8 mouse cellular contexts compared by ENCODE assay signal in genomic region chr8:4678908-4679545, GRCm38 (mm10).
DNase-seq lines count a peak whose midpoint lies in the region; ATAC-seq and TF ChIP-seq lines count a peak whose summit lies in the region.

No protein-coding gene starts in this region.

- no peak for TF ChIP-seq EP300 in MEL (IDR thresholded peaks at IDR 0.05; ENCODE audit: low read depth in 1 of 2, low read length in 2 of 2)
- TF ChIP-seq EP300 in lung, postnatal 0 days (IDR thresholded peaks at IDR 0.05), result no peak

- peaks cover 9% of the 10 kb centered on the region for H3K9me3 ChIP-seq in kidney, embryonic 14.5 days (ENCODE audit: control insufficient read depth, low read length)
- H3K9me3 ChIP-seq in MEL (replicated peaks; ENCODE audit: insufficient read depth, low read length), result no peaks in the 10 kb centered on the region
- H3K9me3 ChIP-seq in embryonic facial prominence, embryonic 15.5 days (replicated peaks), result 0 out of 2 replicates have a peak, but pooled peaks cover 3% of the 10 kb centered on the region
- H3K9me3 ChIP-seq in intestine, embryonic 15.5 days, result no peaks in the 10 kb centered on the region
- peaks cover 5% of the 10 kb centered on the region; the same call in 1 of the 2 replicates for H3K9me3 ChIP-seq in lung, postnatal 0 days (ENCODE audit: low read length)
- H3K9me3 ChIP-seq in stomach, embryonic 15.5 days, result no peaks in the 10 kb centered on the region

- DNase-seq in kidney, postnatal 36 days, result no peak
- DNase-seq in MEL (ENCODE audit: low read depth, low spot score), result no peak
- DNase-seq in lung, postnatal 0 days (ENCODE audit: low spot score), result peak; percentile 62
- DNase-seq in gastrocnemius, postnatal 25 days, result no peak

- 77% methylated on average over 8 of the region's 8 CpGs for WGBS in kidney, embryonic 14.5 days
- WGBS in embryonic facial prominence, embryonic 15.5 days, result 78% methylated on average over 8 of the region's 8 CpGs
- 86% methylated on average over 8 of the region's 8 CpGs for WGBS in intestine, embryonic 15.5 days
- WGBS in lung, postnatal 0 days, result 81% methylated on average over 8 of the region's 8 CpGs
- WGBS in stomach, embryonic 15.5 days, result 78% methylated on average over 8 of the region's 8 CpGs

- no peaks in the 10 kb centered on the region for H3K27me3 ChIP-seq in kidney, embryonic 14.5 days (ENCODE audit: control insufficient read depth, insufficient read depth, low read length)
- no peaks in the 10 kb centered on the region for H3K27me3 ChIP-seq in MEL (ENCODE audit: control insufficient read depth in 1 of 2, insufficient read depth in 2 of 2, low read length in 2 of 2)
- no peaks in the 10 kb centered on the region for H3K27me3 ChIP-seq in embryonic facial prominence, embryonic 15.5 days
- no peaks in the 10 kb centered on the region for H3K27me3 ChIP-seq in intestine, embryonic 15.5 days (replicated peaks)
- H3K27me3 ChIP-seq in lung, postnatal 0 days (replicated peaks; ENCODE audit: insufficient read depth, low read length), result no peaks in the 10 kb centered on the region
- H3K27me3 ChIP-seq in stomach, embryonic 15.5 days (replicated peaks), result no peaks in the 10 kb centered on the region

- 0 out of 2 replicates have a peak, but pooled peaks cover 3% of the 10 kb centered on the region for H3K4me1 ChIP-seq in kidney, embryonic 14.5 days (ENCODE audit: control insufficient read depth, insufficient read depth, low read length)
- H3K4me1 ChIP-seq in MEL (ENCODE audit: control insufficient read depth in 1 of 2, insufficient read depth in 2 of 2, low read length in 2 of 2), result peaks cover 0 to 6% of the 10 kb centered on the region in 2 experiments; a peak in 1 of 4 replicates
- peaks cover 6% of the 10 kb centered on the region; the same call in 1 of the 2 replicates for H3K4me1 ChIP-seq in embryonic facial prominence, embryonic 15.5 days
- no peaks in the 10 kb centered on the region for H3K4me1 ChIP-seq in intestine, embryonic 15.5 days (replicated peaks)
- H3K4me1 ChIP-seq in lung, postnatal 0 days (ENCODE audit: insufficient read depth, low read depth, low read length), result no peaks in the 10 kb centered on the region
- peaks cover 4% of the 10 kb centered on the region; the same call in 1 of the 2 replicates for H3K4me1 ChIP-seq in stomach, embryonic 15.5 days

- TF ChIP-seq CTCF in MEL (IDR thresholded peaks at IDR 0.05 in 2 of 3, conservative IDR thresholded peaks at IDR 0.05 in 1 of 3; ENCODE audit: control insufficient read depth in 1 of 3, insufficient read depth in 1 of 3, low read depth in 2 of 3, low read length in 3 of 3, poor library complexity in 1 of 3, severe bottlenecking in 1 of 3), result no peak
- TF ChIP-seq CTCF in lung, postnatal 0 days (IDR thresholded peaks at IDR 0.05), result no peak

- peak overlapping the region; percentile 38 for H3K4me2 ChIP-seq in kidney, embryonic 14.5 days (replicated peaks; ENCODE audit: low read depth, low read length)
- 0 out of 2 replicates have a peak overlapping the region, but pooled peaks have one; percentile 55 for H3K4me2 ChIP-seq in embryonic facial prominence, embryonic 15.5 days (replicated peaks)
- peak overlapping the region; percentile 55 for H3K4me2 ChIP-seq in intestine, embryonic 15.5 days (replicated peaks)
- peak overlapping the region; percentile 54; the same call in 1 of the 2 replicates for H3K4me2 ChIP-seq in lung, postnatal 0 days (replicated peaks; ENCODE audit: low read depth, low read length)
- H3K4me2 ChIP-seq in stomach, embryonic 15.5 days, result peak overlapping the region; percentile 66; the same call in 1 of the 2 replicates

- no peak; the same call in 1 of the 2 replicates for ATAC-seq in kidney, embryonic 14.5 days (ENCODE audit: low FRiP score, low TSS enrichment)
- ATAC-seq in embryonic facial prominence, embryonic 15.5 days (ENCODE audit: insufficient number of reproducible peaks, low FRiP score, low TSS enrichment, low read depth), result no peak
- no peak for ATAC-seq in intestine, embryonic 15.5 days
- no peak for ATAC-seq in lung, postnatal 0 days
- ATAC-seq in stomach, embryonic 15.5 days (ENCODE audit: insufficient read depth, low FRiP score, low read depth), result no peak

- H3K27ac ChIP-seq in kidney, embryonic 14.5 days (ENCODE audit: low read depth, low read length), result no peak overlapping the region
- no peak overlapping the region; the same call in 1 of the 2 replicates for H3K27ac ChIP-seq in MEL (ENCODE audit: control insufficient read depth, low read depth, low read length)
- H3K27ac ChIP-seq in embryonic facial prominence, embryonic 15.5 days (replicated peaks), result no peak overlapping the region
- peak overlapping the region; percentile 99; the same call in 1 of the 2 replicates for H3K27ac ChIP-seq in intestine, embryonic 15.5 days
- H3K27ac ChIP-seq in lung, postnatal 0 days (ENCODE audit: low read length), result peak overlapping the region; percentile 98; the same call in 1 of the 2 replicates
- H3K27ac ChIP-seq in stomach, embryonic 15.5 days, result peak overlapping the region; percentile 99

- H3K79me2 ChIP-seq in MEL (ENCODE audit: control insufficient read depth, insufficient read depth, low read length, poor library complexity), result no peaks in the 10 kb centered on the region; the same call in 1 of the 2 replicates

- H3K9ac ChIP-seq in kidney, embryonic 14.5 days (ENCODE audit: low read depth, low read length), result 0 out of 2 replicates have a peak overlapping the region, but pooled peaks have one; percentile 55
- H3K9ac ChIP-seq in MEL (ENCODE audit: control insufficient read depth, low read depth, low read length, poor library complexity, severe bottlenecking), result no peak overlapping the region; the same call in 1 of the 2 replicates
- H3K9ac ChIP-seq in embryonic facial prominence, embryonic 15.5 days, result no peak overlapping the region
- H3K9ac ChIP-seq in intestine, embryonic 15.5 days, result no peak overlapping the region
- no peak overlapping the region for H3K9ac ChIP-seq in lung, postnatal 0 days (replicated peaks; ENCODE audit: low read depth)
- H3K9ac ChIP-seq in stomach, embryonic 15.5 days, result no peak overlapping the region

- no peaks in the 10 kb centered on the region for H3K36me3 ChIP-seq in kidney, embryonic 14.5 days (ENCODE audit: control insufficient read depth, insufficient read depth, low read length)
- peaks cover 0 to 7% of the 10 kb centered on the region in 2 experiments; a peak in 2 of 4 replicates for H3K36me3 ChIP-seq in MEL (ENCODE audit: control insufficient read depth in 1 of 2, insufficient read depth in 2 of 2, low read length in 2 of 2)
- H3K36me3 ChIP-seq in embryonic facial prominence, embryonic 15.5 days, result no peaks in the 10 kb centered on the region
- no peaks in the 10 kb centered on the region for H3K36me3 ChIP-seq in intestine, embryonic 15.5 days
- no peaks in the 10 kb centered on the region for H3K36me3 ChIP-seq in lung, postnatal 0 days (ENCODE audit: insufficient read depth, low read length)
- H3K36me3 ChIP-seq in stomach, embryonic 15.5 days, result no peaks in the 10 kb centered on the region

- peak overlapping the region; percentile 58 for H3K4me3 ChIP-seq in kidney, embryonic 14.5 days (ENCODE audit: low read length)
- peak overlapping the region; percentile 80 to 88 for H3K4me3 ChIP-seq in MEL (ENCODE audit: control insufficient read depth in 1 of 2, insufficient read depth in 1 of 2, low read depth in 2 of 2, low read length in 2 of 2)
- H3K4me3 ChIP-seq in embryonic facial prominence, embryonic 15.5 days (replicated peaks), result peak overlapping the region; percentile 75
- H3K4me3 ChIP-seq in intestine, embryonic 15.5 days (replicated peaks), result peak overlapping the region; percentile 70
- peak overlapping the region; percentile 62 for H3K4me3 ChIP-seq in lung, postnatal 0 days (ENCODE audit: low read depth, low read length)
- H3K4me3 ChIP-seq in stomach, embryonic 15.5 days (replicated peaks), result peak overlapping the region; percentile 76

- no peak for TF ChIP-seq POLR2A in MEL (IDR thresholded peaks at IDR 0.05; ENCODE audit: control insufficient read depth in 1 of 2, insufficient read depth in 1 of 2, low read depth in 1 of 2, low read length in 2 of 2, poor library complexity in 1 of 2)

- no peak for TF ChIP-seq RAD21 in MEL (IDR thresholded peaks at IDR 0.05; ENCODE audit: low read depth, low read length)

TF ChIP-seq in MEL, 35 proteins besides CTCF, POLR2A, EP300 and RAD21:
- TF ChIP-seq ETS1 (IDR thresholded peaks at IDR 0.05; ENCODE audit: low read depth, low read length) (no peak), NELFE (IDR thresholded peaks at IDR 0.05; ENCODE audit: low read depth, low read length) (no peak), RCOR1 (IDR thresholded peaks at IDR 0.05; ENCODE audit: low read depth, low read length) (no peak), ZC3H11A (IDR thresholded peaks at IDR 0.05; ENCODE audit: low read depth, low read length) (no peak), GATA1 (IDR thresholded peaks at IDR 0.05; ENCODE audit: low read depth, low read length) (no peak), MAZ (IDR thresholded peaks at IDR 0.05; ENCODE audit: low read depth, low read length) (no peak), ELF1 (IDR thresholded peaks at IDR 0.05; ENCODE audit: low read depth, low read length) (no peak), E2F4 (IDR thresholded peaks at IDR 0.05; ENCODE audit: borderline replicate concordance, low read depth, low read length) (no peak), MYC (IDR thresholded peaks at IDR 0.05; ENCODE audit: low read depth, low read length) (no peak), MAFK (IDR thresholded peaks at IDR 0.05; ENCODE audit: borderline replicate concordance, low read depth, low read length) (no peak)

Comparison
In these comparisons a context has a peak if more than half of its experiments do, and no peak if none do; other contexts are left out.
1. H3K27ac ChIP-seq: peak in intestine, embryonic 15.5 days (single experiment), lung, postnatal 0 days (single experiment) and stomach, embryonic 15.5 days (single experiment); none in kidney, embryonic 14.5 days (single experiment), MEL (single experiment) and embryonic facial prominence, embryonic 15.5 days (single experiment).
2. Peak in every context shown above with its lines, with median percentiles within 50 percentile points of each other: H3K4me2 ChIP-seq and H3K4me3 ChIP-seq.